Mouse (Mus musculus) E14TG2a.4 (cell line): ENCODE data around the gene Ptch1.

Source experiments
- H3K27me3 ChIP-seq: 2 replicates; pipeline ENCODE4 v1.6.1; 2014; ENCODE audit warnings: low read length, control low read depth; ENCODE audit not compliant: insufficient read depth
- H3K36me3 ChIP-seq: 2 replicates; pipeline ENCODE4 v1.6.1; 2014; ENCODE audit warnings: low read length, control low read depth; ENCODE audit not compliant: insufficient read depth
- H3K4me1 ChIP-seq: replicated peaks from 2 replicates; pipeline ENCODE4 v1.6.1; 2014; ENCODE audit warnings: low read depth, low read length, control low read depth
- H3K4me3 ChIP-seq: replicated peaks from 2 replicates; pipeline ENCODE4 v1.5.1; 2014; ENCODE audit warnings: mild to moderate bottlenecking, low read length
- H3K9me3 ChIP-seq: 2 replicates; pipeline ENCODE4 v1.6.1; 2014; ENCODE audit warnings: low read length, control low read depth
- CTCF ChIP-seq: conservative IDR thresholded peaks from 2 replicates; pipeline ENCODE4 v1.5.1; 2014; ENCODE audit warnings: low read length
- NANOG ChIP-seq: IDR thresholded peaks from 2 replicates; pipeline ENCODE4 v1.6.1; 2014; ENCODE audit warnings: borderline replicate concordance, low read length, mixed read lengths
- POU5F1 ChIP-seq: IDR thresholded peaks from 2 replicates; pipeline ENCODE4 v1.6.1; 2014; ENCODE audit warnings: low read length, borderline replicate concordance

Gene Ptch1

GRCm38 (mm10) chr13:63572453-63573255 lies 744 bp downstream of the Ptch1 start:
- peaks cover 56% of the 10 kb centered on the region for H3K4me1 ChIP-seq
- peaks cover 8% of the 10 kb centered on the region; the same call in 1 of the 2 replicates for H3K9me3 ChIP-seq
- H3K4me3 ChIP-seq, result peak overlapping the region; percentile 84
- H3K36me3 ChIP-seq, result no peaks in the 10 kb centered on the region
- no peak for TF ChIP-seq CTCF
- TF ChIP-seq POU5F1, result no peak
- no peak for TF ChIP-seq NANOG
- peaks cover 77% of the 10 kb centered on the region for H3K27me3 ChIP-seq

- H3K27me3 ChIP-seq, result peaks cover 77% of the 10 kb centered on the region
- TF ChIP-seq NANOG (no peak), POU5F1 (no peak), CTCF (no peak)
- H3K4me3 ChIP-seq, result peak overlapping the region; percentile 84
- no peaks in the 10 kb centered on the region for H3K36me3 ChIP-seq
- H3K9me3 ChIP-seq, result peaks cover 8% of the 10 kb centered on the region; the same call in 1 of the 2 replicates
- H3K4me1 ChIP-seq, result peaks cover 61% of the 10 kb centered on the region
These were observed 1.3 kb downstream of the Ptch1 start for GRCm38 (mm10) chr13:63572111-63572452.

GRCm38 (mm10) chr13:63570456-63570855 lies 2.9 kb downstream of the Ptch1 start:
- H3K9me3 ChIP-seq, result no peaks in the 10 kb centered on the region
- H3K36me3 ChIP-seq, result no peaks in the 10 kb centered on the region
- H3K27me3 ChIP-seq, result peaks cover 60% of the 10 kb centered on the region
- peaks cover 68% of the 10 kb centered on the region for H3K4me1 ChIP-seq
- H3K4me3 ChIP-seq, result no peak overlapping the region
- TF ChIP-seq CTCF (no peak), NANOG (no peak), POU5F1 (no peak)

- Histone ChIP-seq H3K27me3 (peaks cover 52% of the 10 kb centered on the region), H3K9me3 (no peaks in the 10 kb centered on the region), H3K36me3 (no peaks in the 10 kb centered on the region), H3K4me3 (no peak overlapping the region), H3K4me1 (peaks cover 66% of the 10 kb centered on the region)
- TF ChIP-seq NANOG, result no peak
- TF ChIP-seq CTCF, result no peak
- TF ChIP-seq POU5F1, result no peak; the same call in 1 of the 2 replicates
These were observed 4.0 kb downstream of the Ptch1 start for GRCm38 (mm10) chr13:63569396-63569756.

- Histone ChIP-seq H3K9me3 (no peaks in the 10 kb centered on the region), H3K4me3 (peak overlapping the region; percentile 81), H3K4me1 (peaks cover 61% of the 10 kb centered on the region), H3K36me3 (peaks cover 4% of the 10 kb centered on the region), H3K27me3 (peaks cover 47% of the 10 kb centered on the region)
- TF ChIP-seq NANOG (peak; percentile 88), POU5F1 (no peak), CTCF (no peak)
These were observed 4.5 kb downstream of the Ptch1 start for GRCm38 (mm10) chr13:63568741-63569395.

GRCm38 (mm10) chr13:63568306-63568705 lies 5.1 kb downstream of the Ptch1 start:
- Histone ChIP-seq H3K4me1 (peaks cover 57% of the 10 kb centered on the region), H3K36me3 (peaks cover 9% of the 10 kb centered on the region), H3K27me3 (peaks cover 42% of the 10 kb centered on the region), H3K9me3 (no peaks in the 10 kb centered on the region), H3K4me3 (peak overlapping the region; percentile 81)
- TF ChIP-seq NANOG (no peak), CTCF (no peak), POU5F1 (no peak)

- H3K4me1 ChIP-seq, result peaks cover 57% of the 10 kb centered on the region
- H3K36me3 ChIP-seq, result peaks cover 10% of the 10 kb centered on the region
- no peak for TF ChIP-seq POU5F1
- TF ChIP-seq NANOG, result no peak
- TF ChIP-seq CTCF, result no peak
- H3K4me3 ChIP-seq, result peak overlapping the region; percentile 81
- no peaks in the 10 kb centered on the region for H3K9me3 ChIP-seq
- H3K27me3 ChIP-seq, result peaks cover 38% of the 10 kb centered on the region
These were observed 5.6 kb downstream of the Ptch1 start for GRCm38 (mm10) chr13:63567677-63568293.

- Histone ChIP-seq H3K27me3 (peaks cover 23% of the 10 kb centered on the region), H3K36me3 (peaks cover 23% of the 10 kb centered on the region), H3K4me3 (peak overlapping the region; percentile 92), H3K9me3 (no peaks in the 10 kb centered on the region), H3K4me1 (peaks cover 58% of the 10 kb centered on the region)
- no peak for TF ChIP-seq NANOG
These were observed 7.1 kb downstream of the Ptch1 start for GRCm38 (mm10) chr13:63566018-63567015.
